Mouse (Mus musculus): ENCODE measurements around the gene Mturn.

Mturn gene

GRCm38 (mm10) chr6:54698691-54699476 is 17.5 kb downstream of the Mturn start:
- DNase-seq (ENCODE audit: low read depth, low spot score) = peak; percentile 59

GRCm38 (mm10) chr6:54699477-54700056 is 18.1 kb downstream of the Mturn start:
- peak; percentile 90 for DNase-seq (ENCODE audit: low read depth, low spot score)

- no peak for DNase-seq (ENCODE audit: low read depth, low spot score)
These were observed 19.1 kb downstream of the Mturn start for GRCm38 (mm10) chr6:54700516-54700915.

GRCm38 (mm10) chr6:54701901-54702300 is 20.5 kb downstream of the Mturn start:
- no peak for DNase-seq (ENCODE audit: low read depth, low spot score)

- DNase-seq (ENCODE audit: low read depth, low spot score) = no peak
These were observed 22.5 kb downstream of the Mturn start for GRCm38 (mm10) chr6:54703633-54704538.

- DNase-seq (ENCODE audit: low read depth, low spot score) = no peak
These were observed 23.1 kb downstream of the Mturn start for GRCm38 (mm10) chr6:54704539-54704845.

GRCm38 (mm10) chr6:54704847-54705246 is 23.4 kb downstream of the Mturn start:
- no peak for DNase-seq (ENCODE audit: low read depth, low spot score)

- peak; percentile 77 for DNase-seq (ENCODE audit: low read depth, low spot score)
These were observed 24.0 kb downstream of the Mturn start for GRCm38 (mm10) chr6:54705387-54705909.

- DNase-seq (ENCODE audit: low read depth, low spot score) = no peak
These were observed 24.7 kb downstream of the Mturn start for GRCm38 (mm10) chr6:54706099-54706498.

- no peak for DNase-seq (ENCODE audit: low read depth, low spot score)
These were observed 25.3 kb downstream of the Mturn start for GRCm38 (mm10) chr6:54706611-54707172.

- DNase-seq (ENCODE audit: low read depth, low spot score) = no peak
These were observed 27.2 kb downstream of the Mturn start for GRCm38 (mm10) chr6:54708646-54709045.

GRCm38 (mm10) chr6:54715697-54716096 is 34.3 kb downstream of the Mturn start:
- DNase-seq (ENCODE audit: low read depth, low spot score) = peak; percentile 73

GRCm38 (mm10) chr6:54718779-54719685 is 37.6 kb downstream of the Mturn start:
- DNase-seq (ENCODE audit: low read depth, low spot score) = peak; percentile 75

- no peak for DNase-seq (ENCODE audit: low read depth, low spot score)
These were observed 38.4 kb downstream of the Mturn start for GRCm38 (mm10) chr6:54719686-54720310.

- no peak for DNase-seq (ENCODE audit: low read depth, low spot score)
These were observed 39.3 kb downstream of the Mturn start for GRCm38 (mm10) chr6:54720512-54721251.

GRCm38 (mm10) chr6:54721252-54721635 is 39.8 kb downstream of the Mturn start:
- DNase-seq (ENCODE audit: low read depth, low spot score) = no peak

- no peak for DNase-seq (ENCODE audit: low read depth, low spot score)
These were observed 44.9 kb downstream of the Mturn start for GRCm38 (mm10) chr6:54726309-54726708.

GRCm38 (mm10) chr6:54726796-54727195 is 45.4 kb downstream of the Mturn start:
- DNase-seq (ENCODE audit: low read depth, low spot score) = no peak

GRCm38 (mm10) chr6:54727416-54727815 is 46.0 kb downstream of the Mturn start:
- DNase-seq (ENCODE audit: low read depth, low spot score) = no peak
